Mouse (Mus musculus): ENCODE results near the gene Hdac5. TPM values are rescaled to one million over a fixed set of nuclear protein-coding genes. Genes with fewer than 3 reads are reported as not detected.

Gene Hdac5
- polyA plus RNA-seq, 1 experiment from 2014 or later, result 17.7 TPM

- H3K27me3 ChIP-seq (ENCODE audit: insufficient read depth, low read length), result no peaks in the 10 kb centered on the region
- peak overlapping the region; percentile 80 for H3K4me2 ChIP-seq (ENCODE audit: low read depth, low read length)
- no peak for DNase-seq
- no peaks in the 10 kb centered on the region for H3K9me3 ChIP-seq (ENCODE audit: low read length)
- 0 out of 2 replicates have a peak overlapping the region, but pooled peaks have one; percentile 62 for H3K4me3 ChIP-seq (ENCODE audit: low read depth, low read length)
- no peak for ATAC-seq
- peak overlapping the region; percentile 64 for H3K9ac ChIP-seq (replicated peaks)
- H3K4me1 ChIP-seq (ENCODE audit: insufficient read depth), result peaks cover 70% of the 10 kb centered on the region
- WGBS (ENCODE audit: insufficient replicate concordance), result 68% methylated on average over 11 of the region's 11 CpGs
- peak overlapping the region; percentile 87 for H3K27ac ChIP-seq (ENCODE audit: low read depth)
- no peaks in the 10 kb centered on the region; the same call in 1 of the 2 replicates for H3K36me3 ChIP-seq (replicated peaks; ENCODE audit: insufficient read depth, low read length)
- TF ChIP-seq EP300 (IDR thresholded peaks at IDR 0.05; ENCODE audit: low read depth) (no peak), CTCF (IDR thresholded peaks at IDR 0.05; ENCODE audit: low read depth) (no peak)
Observed at GRCm38 (mm10) chr11:102215511-102215910, 14.5 kb downstream of the Hdac5 start.

GRCm38 (mm10) chr11:102214430-102215156, 15.4 kb downstream of the Hdac5 start:
- Histone ChIP-seq H3K27me3 (ENCODE audit: insufficient read depth, low read length) (no peaks in the 10 kb centered on the region), H3K27ac (ENCODE audit: low read depth) (peak overlapping the region; percentile 87), H3K36me3 (replicated peaks; ENCODE audit: insufficient read depth, low read length) (no peaks in the 10 kb centered on the region; the same call in 1 of the 2 replicates), H3K4me1 (ENCODE audit: insufficient read depth) (peaks cover 69% of the 10 kb centered on the region), H3K4me2 (ENCODE audit: low read depth, low read length) (no peak overlapping the region), H3K9ac (replicated peaks) (no peak overlapping the region; the same call in 1 of the 2 replicates), H3K9me3 (ENCODE audit: low read length) (no peaks in the 10 kb centered on the region), H3K4me3 (ENCODE audit: low read depth, low read length) (no peak overlapping the region)
- TF ChIP-seq EP300 (IDR thresholded peaks at IDR 0.05; ENCODE audit: low read depth) (no peak), CTCF (IDR thresholded peaks at IDR 0.05; ENCODE audit: low read depth) (no peak)
- WGBS (ENCODE audit: insufficient replicate concordance), result 51% methylated on average over 10 of the region's 10 CpGs
- ATAC-seq (no peak), DNase-seq (no peak)

GRCm38 (mm10) chr11:102211936-102212341, 18.0 kb downstream of the Hdac5 start:
- H3K27ac ChIP-seq (ENCODE audit: low read depth), result no peak overlapping the region
- ATAC-seq, result no peak
- H3K9ac ChIP-seq (replicated peaks), result no peak overlapping the region
- TF ChIP-seq EP300 (IDR thresholded peaks at IDR 0.05; ENCODE audit: low read depth), result no peak
- no peak for TF ChIP-seq CTCF (IDR thresholded peaks at IDR 0.05; ENCODE audit: low read depth)
- H3K27me3 ChIP-seq (ENCODE audit: insufficient read depth, low read length), result no peaks in the 10 kb centered on the region
- 81% methylated on average over 18 of the region's 18 CpGs for WGBS (ENCODE audit: insufficient replicate concordance)
- no peaks in the 10 kb centered on the region for H3K9me3 ChIP-seq (ENCODE audit: low read length)
- DNase-seq, result no peak
- H3K4me1 ChIP-seq (ENCODE audit: insufficient read depth), result peaks cover 65% of the 10 kb centered on the region
- H3K4me2 ChIP-seq (ENCODE audit: low read depth, low read length), result no peak overlapping the region
- no peak overlapping the region for H3K4me3 ChIP-seq (ENCODE audit: low read depth, low read length)
- H3K36me3 ChIP-seq (replicated peaks; ENCODE audit: insufficient read depth, low read length), result peaks cover under 1% of the 10 kb centered on the region; the same call in 1 of the 2 replicates

- Histone ChIP-seq H3K27ac (ENCODE audit: low read depth) (no peak overlapping the region), H3K4me2 (ENCODE audit: low read depth, low read length) (no peak overlapping the region), H3K27me3 (ENCODE audit: insufficient read depth, low read length) (no peaks in the 10 kb centered on the region), H3K9ac (replicated peaks) (no peak overlapping the region), H3K4me1 (ENCODE audit: insufficient read depth) (peaks cover 62% of the 10 kb centered on the region), H3K4me3 (ENCODE audit: low read depth, low read length) (no peak overlapping the region), H3K36me3 (replicated peaks; ENCODE audit: insufficient read depth, low read length) (peaks cover 6% of the 10 kb centered on the region; the same call in 1 of the 2 replicates), H3K9me3 (ENCODE audit: low read length) (no peaks in the 10 kb centered on the region)
- no peak for TF ChIP-seq EP300 (IDR thresholded peaks at IDR 0.05; ENCODE audit: low read depth)
- no peak for TF ChIP-seq CTCF (IDR thresholded peaks at IDR 0.05; ENCODE audit: low read depth)
- no peak for DNase-seq
- ATAC-seq, result no peak
- 37% methylated on average over 5 of the region's 5 CpGs for WGBS (ENCODE audit: insufficient replicate concordance)
Observed at GRCm38 (mm10) chr11:102211011-102211410, 19.0 kb downstream of the Hdac5 start.

GRCm38 (mm10) chr11:102210185-102210584, 19.8 kb downstream of the Hdac5 start:
- Histone ChIP-seq H3K36me3 (replicated peaks; ENCODE audit: insufficient read depth, low read length) (peaks cover 10% of the 10 kb centered on the region; the same call in 1 of the 2 replicates), H3K4me3 (ENCODE audit: low read depth, low read length) (no peak overlapping the region), H3K27ac (ENCODE audit: low read depth) (no peak overlapping the region), H3K4me1 (ENCODE audit: insufficient read depth) (peaks cover 53% of the 10 kb centered on the region), H3K9me3 (ENCODE audit: low read length) (no peaks in the 10 kb centered on the region), H3K9ac (replicated peaks) (no peak overlapping the region), H3K27me3 (ENCODE audit: insufficient read depth, low read length) (no peaks in the 10 kb centered on the region), H3K4me2 (ENCODE audit: low read depth, low read length) (no peak overlapping the region)
- no peak for DNase-seq
- no peak for TF ChIP-seq CTCF (IDR thresholded peaks at IDR 0.05; ENCODE audit: low read depth)
- no peak for ATAC-seq
- WGBS (ENCODE audit: insufficient replicate concordance), result 46% methylated on average over 3 of the region's 3 CpGs

GRCm38 (mm10) chr11:102209742-102210141, 20.2 kb downstream of the Hdac5 start:
- 7% methylated on average over 2 of the region's 2 CpGs for WGBS (ENCODE audit: insufficient replicate concordance)
- Histone ChIP-seq H3K4me3 (ENCODE audit: low read depth, low read length) (no peak overlapping the region), H3K9ac (replicated peaks) (no peak overlapping the region), H3K27me3 (ENCODE audit: insufficient read depth, low read length) (no peaks in the 10 kb centered on the region), H3K4me1 (ENCODE audit: insufficient read depth) (peaks cover 49% of the 10 kb centered on the region), H3K9me3 (ENCODE audit: low read length) (no peaks in the 10 kb centered on the region), H3K27ac (ENCODE audit: low read depth) (no peak overlapping the region), H3K4me2 (ENCODE audit: low read depth, low read length) (no peak overlapping the region), H3K36me3 (replicated peaks; ENCODE audit: insufficient read depth, low read length) (peaks cover 10% of the 10 kb centered on the region)
- no peak for TF ChIP-seq EP300 (IDR thresholded peaks at IDR 0.05; ENCODE audit: low read depth)
- TF ChIP-seq CTCF (IDR thresholded peaks at IDR 0.05; ENCODE audit: low read depth), result peak; percentile 85
- ATAC-seq (peak; percentile 28), DNase-seq (peak; percentile 61)
